Mouse (Mus musculus): Measurements from ENCODE around the gene Erf.

Erf gene

GRCm38 (mm10) chr7:25279861-25280791 is 29.6 kb upstream of the Erf start:
- DNase-seq = peak; percentile 75

GRCm38 (mm10) chr7:25279076-25279860 is 28.7 kb upstream of the Erf start:
- DNase-seq = peak; percentile 90

GRCm38 (mm10) chr7:25278341-25279075 is 27.9 kb upstream of the Erf start:
- peak; percentile 79 for DNase-seq

- no peak for DNase-seq
Observed at GRCm38 (mm10) chr7:25277998-25278340, 27.4 kb upstream of the Erf start.

GRCm38 (mm10) chr7:25277405-25277804 is 26.8 kb upstream of the Erf start:
- no peak for DNase-seq

GRCm38 (mm10) chr7:25275555-25276298 is 25.2 kb upstream of the Erf start:
- no peak for DNase-seq

GRCm38 (mm10) chr7:25274996-25275395 is 24.4 kb upstream of the Erf start:
- no peak for DNase-seq

- DNase-seq = no peak
Observed at GRCm38 (mm10) chr7:25274571-25274970, 24.0 kb upstream of the Erf start.

- no peak for DNase-seq
Observed at GRCm38 (mm10) chr7:25273259-25274241, 23.0 kb upstream of the Erf start.

- no peak for DNase-seq
Observed at GRCm38 (mm10) chr7:25272445-25273258, 22.1 kb upstream of the Erf start.

- DNase-seq = no peak
Observed at GRCm38 (mm10) chr7:25271651-25272444, 21.3 kb upstream of the Erf start.

GRCm38 (mm10) chr7:25270652-25271633 is 20.4 kb upstream of the Erf start:
- DNase-seq = no peak

GRCm38 (mm10) chr7:25269545-25270271 is 19.1 kb upstream of the Erf start:
- DNase-seq = no peak

GRCm38 (mm10) chr7:25269029-25269428 is 18.5 kb upstream of the Erf start:
- DNase-seq = no peak

- DNase-seq = no peak
Observed at GRCm38 (mm10) chr7:25268588-25268987, 18.0 kb upstream of the Erf start.

GRCm38 (mm10) chr7:25267751-25268463 is 17.3 kb upstream of the Erf start:
- peak; percentile 98 for DNase-seq

- DNase-seq = peak; percentile 99
Observed at GRCm38 (mm10) chr7:25267301-25267750, 16.8 kb upstream of the Erf start, which contains the start of gene Cic. Cic (plus strand) TSS chr7:25267704.
